Mouse (Mus musculus) brain, embryonic 14.5 days (tissue): ENCODE results near the gene Cep290.

Experiments
- CTCF ChIP-seq: fragments of 200-500 bp; IDR thresholded peaks from 2 replicates; pipeline ENCODE4 v1.5.1; 2012; ENCODE audit warnings: inconsistent platforms, mild to moderate bottlenecking, moderate library complexity, borderline replicate concordance; ENCODE audit not compliant: insufficient read depth, insufficient read length; ENCODE audit errors: extremely low read depth
- POLR2A ChIP-seq: fragments of 200-500 bp; IDR thresholded peaks from 2 replicates; pipeline ENCODE4 v1.6.1; 2012; ENCODE audit warnings: mild to moderate bottlenecking, inconsistent platforms, borderline replicate concordance; ENCODE audit not compliant: poor library complexity, insufficient read depth, insufficient read length, severe bottlenecking; ENCODE audit errors: extremely low read depth

DNA sequence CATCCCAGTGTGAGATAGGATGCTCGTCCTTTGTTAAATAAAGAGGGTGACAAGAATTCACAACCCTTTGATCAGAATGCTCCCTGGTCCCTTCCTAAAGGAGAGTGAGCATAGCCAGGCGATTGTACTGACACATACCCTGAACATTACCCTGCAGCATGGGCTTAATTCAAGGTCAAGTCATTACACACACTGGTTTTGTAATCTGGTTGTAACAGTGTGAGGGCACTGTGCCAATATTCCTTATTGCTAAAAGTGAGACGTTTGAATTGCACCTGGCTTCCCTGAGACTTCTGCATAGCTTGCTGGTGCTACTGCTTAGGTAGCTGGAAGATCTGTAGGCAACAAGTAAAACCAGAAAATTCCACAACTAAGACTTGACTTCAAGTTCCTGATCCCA is 96.8 kb downstream of the Cep290 start:
- TF ChIP-seq POLR2A: no peak
- no peak for TF ChIP-seq CTCF
